Mouse (Mus musculus) liver, embryonic 14.5 days (tissue): ENCODE data around the gene Sdk1.

Source experiments
- CTCF ChIP-seq: IDR thresholded peaks from 2 replicates; pipeline ENCODE4 v1.5.1; 2016; ENCODE audit warnings: antibody characterized with exemption, low read depth, control low read depth
- EP300 ChIP-seq: IDR thresholded peaks from 2 replicates; pipeline ENCODE4 v1.6.1; 2016; ENCODE audit warnings: antibody characterized with exemption, low read depth

DNA sequence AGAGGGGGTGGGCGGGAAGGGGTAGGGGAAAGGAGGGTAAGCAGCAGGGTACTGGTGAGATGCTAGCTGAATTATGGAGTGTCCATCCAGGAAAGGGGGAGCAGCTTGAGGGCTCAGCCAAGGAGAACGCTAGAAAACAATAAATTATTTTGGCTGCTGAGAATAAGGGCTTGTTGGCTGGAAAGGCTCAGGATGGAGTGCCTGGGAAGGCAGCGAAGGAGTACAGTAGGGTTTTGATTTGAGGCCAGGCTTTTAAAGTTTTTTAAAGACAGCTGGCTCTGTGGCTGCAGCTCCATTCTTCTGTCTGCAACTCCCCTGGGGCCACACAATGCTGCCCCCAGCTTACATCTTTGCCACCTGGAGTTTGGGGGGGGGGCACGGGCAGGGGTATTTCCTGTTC lies 44.0 kb upstream of the Sdk1 start:
- TF ChIP-seq CTCF: no peak
- no peak for TF ChIP-seq EP300
